Mouse (Mus musculus) heart, adult 2 months (tissue): ENCODE data around the gene Chrna7. TPM values are rescaled to one million over a fixed set of nuclear protein-coding genes. Genes with fewer than 3 reads are reported as not detected.

Experiments used
- DNase-seq, 2 experiments: peaks; one replicate each; pipeline ENCODE4 v3.0.0; 2021
- H3K27ac ChIP-seq: fragments of 200-600 bp; 2 replicates; pipeline ENCODE4 v1.8.1; 2022
- H3K27me3 ChIP-seq: fragments of 200-500 bp; 2 replicates; pipeline ENCODE4 v1.6.1; 2012; ENCODE audit warnings: mild to moderate bottlenecking, low read length, inconsistent platforms, mixed read lengths; ENCODE audit not compliant: control insufficient read depth, insufficient read depth
- H3K36me3 ChIP-seq: fragments of 200-500 bp; 2 replicates; pipeline ENCODE4 v1.6.1; 2012; ENCODE audit warnings: low read length, inconsistent platforms; ENCODE audit not compliant: control insufficient read depth, insufficient read depth
- H3K4me1 ChIP-seq: fragments of 200-500 bp; 2 replicates; pipeline ENCODE4 v1.6.1; 2011; ENCODE audit warnings: low read length; ENCODE audit not compliant: control insufficient read depth, insufficient read depth
- H3K4me3 ChIP-seq: fragments of 200-600 bp; 2 replicates; pipeline ENCODE4 v1.8.1; 2022
- H3K79me2 ChIP-seq: fragments of 200-500 bp; replicated peaks from 2 replicates; pipeline ENCODE4 v1.6.1; 2012; ENCODE audit warnings: mild to moderate bottlenecking, inconsistent platforms, low read length, moderate library complexity, mixed read lengths; ENCODE audit not compliant: control insufficient read depth, insufficient read depth
- H3K9ac ChIP-seq: fragments of 200-500 bp; 2 replicates; pipeline ENCODE4 v1.6.1; 2012; ENCODE audit warnings: low read depth, mild to moderate bottlenecking, control low read depth, inconsistent platforms, low read length, mixed read lengths
- CTCF ChIP-seq: fragments of 200-600 bp; IDR thresholded peaks from 2 replicates; pipeline ENCODE4 v1.8.1; 2022; ENCODE audit warnings: antibody characterized with exemption, mild to moderate bottlenecking, moderate library complexity
- EP300 ChIP-seq: fragments of 200-500 bp; IDR thresholded peaks from 2 replicates; pipeline ENCODE4 v1.6.1; 2011; ENCODE audit warnings: low read depth, low read length, control low read depth; ENCODE audit not compliant: insufficient read depth
- POLR2A ChIP-seq: fragments of 200-500 bp; IDR thresholded peaks from 2 replicates; pipeline ENCODE4 v1.6.1; 2011; ENCODE audit warnings: mild to moderate bottlenecking, low read depth, low read length, control low read depth; ENCODE audit not compliant: insufficient read depth
- WGBS: fragments of 180-500 bp; shearing (Covaris S2); methylation state at CpG from one replicate; pipeline ENCODE4 v1.1.7; 2018; 5-methylcytosine and 5-hydroxymethylcytosine counted together
- intact Hi-C: fragments of 180-260 bp; cut with DNase I; formaldehyde crosslinking; loops from one replicate; pipeline ENCODE4 v1.15.1; 2025
- polyA plus RNA-seq: library from polyadenylated mRNA; depleted of rRNA; stranded (reverse); fragments of >200 nt; gene quantifications from 2 replicates; pipeline ENCODE4 v1.2.3, GENCODE M21; 2012
- total RNA-seq, 2 experiments: library from RNA; stranded (reverse); gene quantifications; 2 replicates each; pipeline ENCODE4 v1.2.3; 2021

Gene Chrna7
- total and polyA plus RNA-seq, 3 experiments = 0.06 TPM; not detected in 2

GRCm38 (mm10) chr7:63162272-63162864, 50.0 kb downstream of the Chrna7 start:
- no peak overlapping the region for H3K27ac ChIP-seq
- TF ChIP-seq CTCF = no peak
- no peak for TF ChIP-seq POLR2A
- TF ChIP-seq EP300 = no peak
- no peaks in the 10 kb centered on the region for H3K4me1 ChIP-seq
- DNase-seq = no peak
- no peak overlapping the region for H3K4me3 ChIP-seq
- intact Hi-C loops = no loop called here
- H3K9ac ChIP-seq = no peak overlapping the region
- H3K36me3 ChIP-seq = no peaks in the 10 kb centered on the region
- 75% methylated on average over 7 of the region's 7 CpGs for WGBS
- H3K79me2 ChIP-seq = no peaks in the 10 kb centered on the region
- no peaks in the 10 kb centered on the region for H3K27me3 ChIP-seq

GRCm38 (mm10) chr7:63153239-63153638, 59.1 kb downstream of the Chrna7 start:
- H3K36me3 ChIP-seq = no peaks in the 10 kb centered on the region

GRCm38 (mm10) chr7:63148740-63149139, 63.6 kb downstream of the Chrna7 start:
- TF ChIP-seq EP300 (no peak), POLR2A (no peak), CTCF (no peak)
- Histone ChIP-seq H3K79me2 (no peaks in the 10 kb centered on the region), H3K27me3 (no peaks in the 10 kb centered on the region), H3K9ac (no peak overlapping the region), H3K4me3 (no peak overlapping the region), H3K27ac (no peak overlapping the region), H3K36me3 (no peaks in the 10 kb centered on the region), H3K4me1 (no peaks in the 10 kb centered on the region)
- DNase-seq = no peak
- 66% methylated on average over 3 of the region's 3 CpGs for WGBS
- intact Hi-C loops = no loop called here

More at GRCm38 (mm10) chr7:63153239-63153638, 59.1 kb downstream of the Chrna7 start:
- Histone ChIP-seq H3K4me3 (no peak overlapping the region), H3K4me1 (no peaks in the 10 kb centered on the region), H3K79me2 (no peaks in the 10 kb centered on the region), H3K9ac (no peak overlapping the region), H3K27me3 (no peaks in the 10 kb centered on the region), H3K27ac (no peak overlapping the region)
- 46% methylated on average over 1 of the region's 1 CpGs for WGBS
- intact Hi-C loops = no loop called here
- TF ChIP-seq CTCF (no peak), POLR2A (no peak), EP300 (no peak)
- no peak for DNase-seq

- 82% methylated on average over 5 of the region's 5 CpGs for WGBS
- Histone ChIP-seq H3K4me1 (no peaks in the 10 kb centered on the region), H3K79me2 (no peaks in the 10 kb centered on the region), H3K4me3 (no peak overlapping the region), H3K36me3 (no peaks in the 10 kb centered on the region), H3K27me3 (no peaks in the 10 kb centered on the region), H3K27ac (no peak overlapping the region), H3K9ac (no peak overlapping the region)
- no peak for DNase-seq
- intact Hi-C loops = no loop called here
- TF ChIP-seq POLR2A = no peak
Observed at GRCm38 (mm10) chr7:63148321-63148720, 64.0 kb downstream of the Chrna7 start.

GRCm38 (mm10) chr7:63122547-63122946, 89.8 kb downstream of the Chrna7 start:
- Histone ChIP-seq H3K4me3 (no peak overlapping the region), H3K79me2 (no peaks in the 10 kb centered on the region), H3K27me3 (no peaks in the 10 kb centered on the region), H3K36me3 (no peaks in the 10 kb centered on the region), H3K9ac (no peak overlapping the region), H3K27ac (no peak overlapping the region), H3K4me1 (no peaks in the 10 kb centered on the region)
- WGBS = 30% methylated on average over 2 of the region's 2 CpGs
- DNase-seq = no peak
- intact Hi-C loops = no loop called here
- no peak for TF ChIP-seq POLR2A
- no peak for TF ChIP-seq EP300
- TF ChIP-seq CTCF = no peak

GRCm38 (mm10) chr7:63113671-63114070, 98.7 kb downstream of the Chrna7 start:
- Histone ChIP-seq H3K27me3 (no peaks in the 10 kb centered on the region), H3K27ac (no peak overlapping the region), H3K36me3 (no peaks in the 10 kb centered on the region), H3K4me1 (no peaks in the 10 kb centered on the region), H3K79me2 (no peaks in the 10 kb centered on the region), H3K9ac (no peak overlapping the region), H3K4me3 (no peak overlapping the region)
- 38% methylated on average over 2 of the region's 2 CpGs for WGBS
- intact Hi-C loops = no loop called here
- TF ChIP-seq EP300 (no peak), POLR2A (no peak), CTCF (no peak)
- no peak for DNase-seq
